Mouse (Mus musculus) testis, adult 2 months (tissue): ENCODE measurements at regions not wholly inside any gene's neighbourhood (a gene's known extent, or its start where the extent isn't known, plus 50 kb on each side); places are given as distances from the start of the nearest gene placed in this dataset.

ENCODE experiments used
- CTCF ChIP-seq: fragments of 200-500 bp; IDR thresholded peaks from 2 replicates; pipeline ENCODE4 v1.5.1; 2012; ENCODE audit warnings: low read depth, mild to moderate bottlenecking, inconsistent platforms, low read length, moderate library complexity; ENCODE audit not compliant: control insufficient read depth, insufficient read depth, insufficient replicate concordance
- POLR2A ChIP-seq: fragments of 200-500 bp; IDR thresholded peaks from 2 replicates; pipeline ENCODE4 v1.6.1; 2012; ENCODE audit warnings: low read depth, mild to moderate bottlenecking, inconsistent platforms, low read length, moderate library complexity; ENCODE audit not compliant: control insufficient read depth

GRCm38 (mm10) chr16:62982558-62982957 is 128.5 kb downstream of the Pros1 start:
- TF ChIP-seq CTCF, result no peak
- no peak for TF ChIP-seq POLR2A
